Mouse (Mus musculus) fat pad, adult 2 months (tissue): Measurements from ENCODE around the gene Naa10.

Experiments used
- DNase-seq: peaks from one replicate; pipeline ENCODE4 v3.0.0-alpha.2; 2011; ENCODE audit warnings: low read depth, low spot score; ENCODE audit errors: extremely low read depth

The Naa10 gene

GRCm38 (mm10) chrX:73916945-73917344 lies 4.8 kb downstream of the Naa10 start:
- DNase-seq: no peak

- peak; percentile 85 for DNase-seq
Observed at GRCm38 (mm10) chrX:73914827-73915703, 6.7 kb downstream of the Naa10 start.

- DNase-seq: no peak
Observed at GRCm38 (mm10) chrX:73911588-73911987, 10.2 kb downstream of the Naa10 start.

GRCm38 (mm10) chrX:73911156-73911555 lies 10.6 kb downstream of the Naa10 start:
- no peak for DNase-seq

GRCm38 (mm10) chrX:73910451-73910850 lies 11.3 kb downstream of the Naa10 start:
- no peak for DNase-seq

- DNase-seq: no peak
Observed at GRCm38 (mm10) chrX:73910049-73910448, 11.7 kb downstream of the Naa10 start.

- no peak for DNase-seq
Observed at GRCm38 (mm10) chrX:73897959-73898358, 23.8 kb downstream of the Naa10 start.

GRCm38 (mm10) chrX:73895719-73896118 lies 26.0 kb downstream of the Naa10 start, which contains the start of gene L1cam:
TSS of gene L1cam (minus strand) at chrX:73896105.
- no peak for DNase-seq

GRCm38 (mm10) chrX:73892833-73893232 lies 28.9 kb downstream of the Naa10 start:
- no peak for DNase-seq

- no peak for DNase-seq
Observed at GRCm38 (mm10) chrX:73891551-73892152, 30.1 kb downstream of the Naa10 start, which contains the start of gene Avpr2. TSS of gene Avpr2 (plus strand) at chrX:73892102.

- no peak for DNase-seq
Observed at GRCm38 (mm10) chrX:73881463-73881862, 40.3 kb downstream of the Naa10 start.

- no peak for DNase-seq
Observed at GRCm38 (mm10) chrX:73881036-73881427, 40.7 kb downstream of the Naa10 start.

- no peak for DNase-seq
Observed at GRCm38 (mm10) chrX:73880194-73881035, 41.3 kb downstream of the Naa10 start.

- no peak for DNase-seq
Observed at GRCm38 (mm10) chrX:73877014-73877413, 44.7 kb downstream of the Naa10 start.

GRCm38 (mm10) chrX:73875881-73876280 lies 45.9 kb downstream of the Naa10 start:
- DNase-seq: no peak

- no peak for DNase-seq
Observed at GRCm38 (mm10) chrX:73871956-73872355, 49.8 kb downstream of the Naa10 start.

GRCm38 (mm10) chrX:73871474-73871873 lies 50.3 kb downstream of the Naa10 start:
- DNase-seq: no peak

GRCm38 (mm10) chrX:73869334-73869733 lies 52.4 kb downstream of the Naa10 start:
- no peak for DNase-seq

- no peak for DNase-seq
Observed at GRCm38 (mm10) chrX:73867852-73868251, 53.9 kb downstream of the Naa10 start.

GRCm38 (mm10) chrX:73867256-73867655 lies 54.5 kb downstream of the Naa10 start:
- no peak for DNase-seq
